Mouse (Mus musculus): Measurements from ENCODE around the gene Arl5a.
A peak's percentile ranks its signal among the peaks of the same experiment; 100 is the strongest.

Arl5a gene

GRCm38 (mm10) chr2:52424747-52425522 lies at the start of gene Arl5a:
TSS of gene Arl5a (minus strand) at chr2:52424901.
- peak; percentile 98 for DNase-seq (ENCODE audit: low spot score)

GRCm38 (mm10) chr2:52471545-52472291 lies 47.0 kb upstream of the Arl5a start:
- DNase-seq (ENCODE audit: low spot score): no peak

DNA sequence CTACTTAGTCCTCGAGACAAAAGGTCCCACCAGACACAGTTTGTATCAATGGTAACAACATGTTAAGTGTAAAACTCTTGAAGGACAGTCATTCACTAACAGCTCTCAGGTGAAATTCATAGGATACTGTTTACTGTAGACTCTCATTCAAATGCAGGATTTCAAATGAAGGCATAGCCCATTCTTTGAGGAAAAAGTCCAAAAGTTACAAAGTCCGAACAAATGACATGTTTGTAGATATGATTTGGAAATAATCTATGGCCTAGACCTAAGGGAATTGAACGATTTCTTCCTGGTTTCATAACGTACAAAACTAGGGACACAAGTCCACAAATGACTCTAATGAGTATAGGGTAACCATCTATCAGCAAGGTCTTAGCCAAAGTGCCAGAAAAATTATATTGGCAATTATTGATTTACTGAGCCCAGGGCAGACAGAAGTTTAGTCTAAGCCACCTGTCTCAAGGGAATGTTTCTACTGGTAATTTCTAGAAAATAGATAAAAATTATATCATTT lies 45.4 kb upstream of the Arl5a start:
- no peak for DNase-seq (ENCODE audit: low spot score)

- no peak for DNase-seq (ENCODE audit: low spot score)
Observed at GRCm38 (mm10) chr2:52467629-52468028, 42.9 kb upstream of the Arl5a start.

DNA sequence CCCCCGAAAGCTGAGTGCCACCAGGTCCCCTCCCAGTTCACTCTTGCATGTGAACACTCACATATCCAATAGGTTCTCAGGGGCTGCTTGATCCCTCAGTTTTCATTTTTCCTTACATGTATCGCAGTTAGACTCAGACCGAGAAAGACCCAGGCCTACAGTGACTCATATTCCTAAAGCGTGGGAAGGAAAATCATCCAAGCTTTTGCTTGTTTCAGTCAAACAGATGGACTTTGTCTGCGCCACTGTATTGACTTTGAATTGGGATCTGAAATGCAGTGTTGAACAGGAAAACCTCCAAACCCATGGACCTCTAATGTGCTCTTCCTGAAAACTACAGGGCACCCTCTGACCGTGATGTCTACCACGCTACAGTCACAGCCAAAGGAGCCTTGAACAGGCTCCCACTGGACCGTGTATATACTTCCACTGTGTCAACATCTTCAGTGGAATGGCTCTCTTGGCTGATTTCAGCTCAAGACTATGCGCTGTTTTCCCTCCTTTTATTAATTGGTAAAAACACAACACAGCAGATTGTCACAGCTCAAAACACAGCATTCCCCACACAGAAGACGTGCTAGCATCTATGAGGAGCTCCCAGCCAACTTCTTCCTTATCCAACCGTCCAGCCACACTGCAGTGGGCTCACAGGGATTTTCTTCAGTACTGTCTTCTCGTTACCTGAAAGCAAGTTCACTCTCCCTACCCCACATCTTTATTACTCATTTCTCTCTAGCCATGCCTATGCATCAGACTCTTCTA lies 36.7 kb upstream of the Arl5a start:
- no peak for DNase-seq (ENCODE audit: low spot score)

DNA sequence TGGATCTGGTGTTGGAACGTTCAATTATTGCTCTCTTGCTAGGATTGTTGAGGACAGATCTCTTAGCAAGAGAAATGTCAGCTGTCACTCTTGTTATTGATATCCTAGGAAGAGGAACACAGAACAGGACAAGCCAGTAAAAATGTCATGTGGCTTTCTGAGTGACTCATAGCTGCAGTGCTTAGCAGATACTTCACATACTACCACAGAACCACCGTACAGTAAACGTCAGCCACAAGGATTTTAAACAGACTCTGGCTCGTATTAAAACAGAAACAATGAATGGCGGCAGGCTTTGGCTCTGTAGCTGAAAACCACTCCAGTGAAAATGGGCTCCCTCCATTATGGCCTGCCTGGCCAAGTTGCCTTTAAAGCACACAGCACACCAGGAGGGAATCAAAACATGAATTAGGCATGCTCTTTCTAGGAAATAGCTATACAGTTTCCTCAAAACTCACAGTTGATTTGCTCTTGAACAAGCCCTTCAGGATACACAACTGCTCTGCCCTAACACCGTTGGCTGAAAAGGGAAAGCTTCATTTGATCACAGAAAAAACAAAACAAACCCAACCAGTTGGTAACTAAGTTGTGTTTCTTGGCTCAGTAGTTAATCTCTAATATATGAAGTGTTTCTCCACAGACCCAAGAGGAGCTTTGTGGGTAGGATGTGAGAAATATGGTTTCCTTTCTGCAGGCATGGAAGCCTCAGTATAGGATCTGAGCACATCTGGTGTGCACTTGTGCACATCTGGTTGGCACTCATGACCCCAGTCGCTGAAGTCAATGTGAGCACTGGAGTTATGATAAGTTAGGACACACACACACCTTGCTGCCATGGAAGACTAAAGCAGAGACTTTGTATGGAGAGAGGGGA lies 31.1 kb upstream of the Arl5a start:
- DNase-seq (ENCODE audit: low spot score): no peak

GRCm38 (mm10) chr2:52449818-52450217 lies 25.1 kb upstream of the Arl5a start:
- DNase-seq (ENCODE audit: low spot score): no peak

- DNase-seq (ENCODE audit: low spot score): no peak
Observed at GRCm38 (mm10) chr2:52448916-52449315, 24.2 kb upstream of the Arl5a start.

GRCm38 (mm10) chr2:52446648-52447047 lies 21.9 kb upstream of the Arl5a start:
- DNase-seq (ENCODE audit: low spot score): no peak

DNA sequence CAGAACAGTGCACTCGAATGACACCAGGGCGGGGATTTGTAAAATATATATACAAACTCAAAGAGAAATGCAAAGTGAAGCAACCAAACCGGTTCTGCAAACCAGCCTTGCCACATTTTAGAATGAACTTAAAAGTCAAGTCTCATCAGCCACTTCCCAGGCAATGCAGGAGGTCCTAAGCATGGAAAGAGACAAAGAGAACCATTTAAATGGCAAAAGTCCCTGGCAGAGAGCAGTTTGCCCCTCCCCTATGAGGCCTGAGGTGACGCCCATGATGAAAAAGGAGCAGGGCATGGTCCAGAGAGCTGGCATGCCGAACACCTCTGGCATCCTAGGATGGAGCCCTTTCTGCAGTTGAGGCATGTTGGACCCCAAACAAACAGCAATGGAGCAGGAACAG lies 17.4 kb upstream of the Arl5a start:
- no peak for DNase-seq (ENCODE audit: low spot score)

GRCm38 (mm10) chr2:52440420-52441015 lies 15.8 kb upstream of the Arl5a start:
- no peak for DNase-seq (ENCODE audit: low spot score)

DNA sequence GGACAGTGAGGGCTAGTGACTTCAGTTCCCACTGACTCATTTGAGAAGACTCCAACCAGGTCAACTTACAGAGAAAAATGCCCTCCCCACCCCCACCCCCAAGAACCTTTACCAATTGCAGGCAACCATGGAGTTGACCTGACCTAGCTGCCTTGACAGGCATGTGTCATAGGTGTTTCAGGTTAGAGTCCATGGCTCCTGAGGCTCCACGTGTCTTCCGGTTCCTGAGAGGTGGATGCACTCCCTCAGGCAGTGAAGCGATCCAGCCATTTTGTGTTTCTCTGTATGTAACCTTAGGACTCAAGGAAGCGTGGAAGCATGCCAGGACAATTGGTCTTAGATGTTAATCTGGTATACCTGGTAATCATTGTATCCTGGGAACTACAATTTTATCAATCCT lies 13.7 kb upstream of the Arl5a start:
- DNase-seq (ENCODE audit: low spot score): no peak

DNA sequence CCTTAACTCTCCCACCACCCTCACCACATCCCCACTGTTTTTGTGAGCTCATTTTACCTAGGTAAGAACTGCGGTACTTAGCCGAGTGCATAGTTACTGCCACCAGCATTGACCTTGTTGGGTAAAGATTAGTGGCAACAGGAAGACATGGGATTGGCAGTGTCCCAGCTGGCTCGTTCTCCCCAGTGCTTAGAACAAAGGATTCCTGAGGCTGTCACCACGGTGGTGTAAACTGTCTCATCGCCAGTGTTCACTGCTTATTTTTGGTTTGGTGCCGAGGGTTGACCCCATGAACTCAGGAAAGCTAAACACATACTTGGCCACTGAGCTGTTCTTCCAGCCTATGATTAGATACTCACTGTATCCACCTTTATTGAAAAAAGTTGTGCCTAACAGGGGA lies 13.3 kb upstream of the Arl5a start:
- peak; percentile 68 for DNase-seq (ENCODE audit: low spot score)

- DNase-seq (ENCODE audit: low spot score): no peak
Observed at GRCm38 (mm10) chr2:52435919-52436632, 11.4 kb upstream of the Arl5a start.

DNA sequence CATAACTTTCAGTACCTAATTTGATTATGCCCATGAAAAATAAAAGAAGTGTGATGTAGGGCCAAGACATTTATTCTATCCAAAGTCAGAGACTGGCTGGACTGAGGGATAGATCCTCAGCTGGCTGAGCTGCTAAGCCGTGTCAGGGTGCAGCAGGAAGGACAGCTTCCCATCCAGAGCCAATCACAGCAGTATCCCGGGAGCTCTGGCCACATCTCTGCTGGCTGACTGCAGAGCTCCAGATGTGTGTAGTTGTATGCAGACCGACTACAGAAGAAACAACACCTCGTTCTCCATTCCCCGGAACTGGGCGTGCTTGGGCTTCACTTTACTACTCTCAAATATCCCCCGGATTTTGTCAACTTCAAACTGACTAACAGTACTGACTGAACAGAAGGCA lies 8.7 kb upstream of the Arl5a start:
- no peak for DNase-seq (ENCODE audit: low spot score)

DNA sequence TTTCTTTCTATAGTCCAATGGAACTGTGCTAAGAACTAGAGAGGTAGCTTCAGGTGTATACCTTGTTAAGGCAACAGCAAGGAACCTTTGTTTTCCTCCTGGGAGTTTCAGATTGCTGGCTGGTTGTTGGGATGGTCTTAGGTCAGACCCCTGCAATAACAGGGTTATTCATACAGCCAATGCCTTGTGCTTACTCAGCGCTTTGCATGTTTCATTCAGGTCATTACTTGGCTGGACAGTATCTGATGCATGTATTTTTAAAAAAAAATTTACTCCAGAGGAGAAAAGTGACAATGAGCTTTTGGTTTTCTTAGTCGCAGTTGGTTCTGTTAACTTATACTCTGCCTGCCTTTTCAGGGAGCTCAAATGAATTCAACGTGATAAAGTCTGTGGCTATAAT lies 2.7 kb upstream of the Arl5a start:
- DNase-seq (ENCODE audit: low spot score): no peak

DNA sequence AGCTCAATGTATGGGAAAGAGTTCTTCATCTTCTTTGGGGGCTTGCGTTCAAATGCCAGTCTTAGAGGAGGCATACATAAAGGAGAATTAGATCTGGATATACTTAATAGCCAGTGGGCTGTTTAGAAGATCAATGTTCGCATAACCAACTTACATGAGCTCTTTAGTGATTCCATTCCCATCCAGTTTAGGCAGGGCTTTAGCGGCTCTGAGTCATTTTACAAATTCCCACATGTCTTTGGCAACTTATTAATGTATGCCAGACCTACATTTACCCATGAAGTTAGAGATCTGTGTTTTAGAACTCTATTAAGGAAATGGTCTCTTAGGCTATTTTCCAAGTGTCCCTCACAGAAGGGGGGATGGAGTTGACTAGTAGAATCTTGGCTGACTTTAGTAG lies 1.3 kb upstream of the Arl5a start:
- DNase-seq (ENCODE audit: low spot score): no peak

- DNase-seq (ENCODE audit: low spot score): no peak
Observed at GRCm38 (mm10) chr2:52425523-52425795, 758 bp upstream of the Arl5a start.

- DNase-seq (ENCODE audit: low spot score): no peak
Observed at GRCm38 (mm10) chr2:52424248-52424728, 413 bp downstream of the Arl5a start.

GRCm38 (mm10) chr2:52423611-52424247 lies 972 bp downstream of the Arl5a start:
- no peak for DNase-seq (ENCODE audit: low spot score)

All from ovary, postnatal 36 days (tissue).